Mouse (Mus musculus) heart, embryonic 15.5 days (tissue): ENCODE results near the gene Thoc7. TPM values are rescaled to one million over a fixed set of nuclear protein-coding genes. Genes with fewer than 3 reads are reported as not detected.

ENCODE experiments used
- ATAC-seq: fragments of 200-750 bp; cut with Nextera tagmentation; replicated peaks from 2 replicates; pipeline ENCODE4 v1.8.0; 2017; ENCODE audit warnings: low read depth, moderate TSS enrichment; ENCODE audit not compliant: insufficient number of reproducible peaks, insufficient read depth, low FRiP score
- H3K27ac ChIP-seq: fragments of 300-500 bp; sonication (generic); 2 replicates; pipeline ENCODE4 v1.5.1; 2015; ENCODE audit warnings: mild to moderate bottlenecking, inconsistent platforms
- H3K27me3 ChIP-seq: fragments of 300-500 bp; sonication (generic); 2 replicates; pipeline ENCODE4 v1.6.1; 2015; ENCODE audit warnings: inconsistent platforms
- H3K36me3 ChIP-seq: fragments of 300-500 bp; sonication (generic); 2 replicates; pipeline ENCODE4 v1.6.1; 2015; ENCODE audit warnings: mild to moderate bottlenecking, inconsistent platforms
- H3K4me1 ChIP-seq: fragments of 300-500 bp; sonication (generic); replicated peaks from 2 replicates; pipeline ENCODE4 v1.6.1; 2015; ENCODE audit warnings: inconsistent platforms
- H3K4me2 ChIP-seq: fragments of 300-500 bp; sonication (generic); 2 replicates; pipeline ENCODE4 v1.6.1; 2015; ENCODE audit warnings: inconsistent platforms, mild to moderate bottlenecking, moderate library complexity
- H3K4me3 ChIP-seq: fragments of 300-500 bp; sonication (generic); 2 replicates; pipeline ENCODE4 v1.5.1; 2015; ENCODE audit warnings: mild to moderate bottlenecking, inconsistent platforms
- H3K9ac ChIP-seq: fragments of 300-500 bp; sonication (generic); 2 replicates; pipeline ENCODE4 v1.6.1; 2015; ENCODE audit warnings: mild to moderate bottlenecking, inconsistent platforms
- H3K9me3 ChIP-seq: fragments of 300-500 bp; sonication (generic); replicated peaks from 2 replicates; pipeline ENCODE4 v1.6.1; 2016; ENCODE audit warnings: inconsistent platforms
- WGBS: fragments of 180-500 bp; shearing (Covaris S2); methylation state at CpG from one replicate; pipeline ENCODE4 v1.1.7; 2015; ENCODE audit warnings: mixed read lengths; 5-methylcytosine and 5-hydroxymethylcytosine counted together
- polyA plus RNA-seq: library from polyadenylated mRNA; unstranded; fragments of >200 nt; fragmentation: Nextera tagmentation; extraction: Ambion mirVana; gene quantifications from 2 replicates; pipeline ENCODE4 v1.2.1, GENCODE M21; 2015

The Thoc7 gene
- polyA plus RNA-seq, 1 experiment from 2014 or later: 177 TPM

- H3K4me3 ChIP-seq: peak overlapping the region; percentile 55
- H3K27ac ChIP-seq: no peak overlapping the region
- ATAC-seq: peak; percentile 31; the same call in 1 of the 2 replicates
- H3K27me3 ChIP-seq: no peaks in the 10 kb centered on the region
- H3K4me1 ChIP-seq: peaks cover 10% of the 10 kb centered on the region
- 20% methylated on average over 31 of the region's 31 CpGs for WGBS
- peak overlapping the region; percentile 93 for H3K4me2 ChIP-seq
- H3K9ac ChIP-seq: peak overlapping the region; percentile 58
- no peaks in the 10 kb centered on the region for H3K9me3 ChIP-seq
- no peaks in the 10 kb centered on the region for H3K36me3 ChIP-seq
Observed at GRCm38 (mm10) chr14:13933290-13934051, 28.2 kb downstream of the Thoc7 start.

- H3K4me3 ChIP-seq: no peak overlapping the region
- no peak overlapping the region for H3K27ac ChIP-seq
- no peak overlapping the region for H3K9ac ChIP-seq
- no peaks in the 10 kb centered on the region for H3K27me3 ChIP-seq
- H3K9me3 ChIP-seq: no peaks in the 10 kb centered on the region
- no peak for ATAC-seq
- H3K36me3 ChIP-seq: no peaks in the 10 kb centered on the region
- WGBS: 40% methylated on average over 3 of the region's 3 CpGs
- no peaks in the 10 kb centered on the region for H3K4me1 ChIP-seq
- H3K4me2 ChIP-seq: no peak overlapping the region
Observed at GRCm38 (mm10) chr14:13917630-13918029, 44.0 kb downstream of the Thoc7 start.

GRCm38 (mm10) chr14:13917208-13917607 is 44.4 kb downstream of the Thoc7 start:
- 83% methylated on average over 10 of the region's 10 CpGs for WGBS
- no peak for ATAC-seq
- no peaks in the 10 kb centered on the region for H3K4me1 ChIP-seq

GRCm38 (mm10) chr14:13915207-13915606 is 46.4 kb downstream of the Thoc7 start:
- Histone ChIP-seq H3K4me3 (no peak overlapping the region), H3K9ac (no peak overlapping the region), H3K4me2 (no peak overlapping the region), H3K9me3 (no peaks in the 10 kb centered on the region), H3K27me3 (no peaks in the 10 kb centered on the region), H3K4me1 (no peaks in the 10 kb centered on the region), H3K36me3 (no peaks in the 10 kb centered on the region), H3K27ac (no peak overlapping the region)
- 62% methylated on average over 4 of the region's 4 CpGs for WGBS
- ATAC-seq: no peak

More at GRCm38 (mm10) chr14:13917208-13917607, 44.4 kb downstream of the Thoc7 start:
- Histone ChIP-seq H3K27ac (no peak overlapping the region), H3K4me2 (no peak overlapping the region), H3K9ac (no peak overlapping the region), H3K27me3 (no peaks in the 10 kb centered on the region), H3K4me3 (no peak overlapping the region), H3K9me3 (no peaks in the 10 kb centered on the region), H3K36me3 (no peaks in the 10 kb centered on the region)

- Histone ChIP-seq H3K9me3 (no peaks in the 10 kb centered on the region), H3K9ac (no peak within 1 kb of the TSS), H3K27me3 (no peaks in the 10 kb centered on the region), H3K4me3 (no peak within 1 kb of the TSS), H3K27ac (no peak within 1 kb of the TSS), H3K4me2 (no peak within 1 kb of the TSS), H3K36me3 (no peaks in the 10 kb centered on the region), H3K4me1 (no peaks in the 10 kb centered on the region)
- WGBS: 39% methylated on average over 1 of the region's 1 CpGs
- no peak for ATAC-seq
Observed at GRCm38 (mm10) chr14:13914387-13915082, 47.1 kb downstream of the Thoc7 start, which contains the start of gene Gm281. Gene Gm281 (minus strand): TSS chr14:13914478.

- no peaks in the 10 kb centered on the region for H3K27me3 ChIP-seq
- no peak overlapping the region for H3K27ac ChIP-seq
- H3K9ac ChIP-seq: no peak overlapping the region
- H3K4me3 ChIP-seq: no peak overlapping the region
- no peaks in the 10 kb centered on the region for H3K9me3 ChIP-seq
- no peaks in the 10 kb centered on the region for H3K36me3 ChIP-seq
- WGBS: 80% methylated on average over 2 of the region's 2 CpGs
- ATAC-seq: no peak
- no peaks in the 10 kb centered on the region for H3K4me1 ChIP-seq
- no peak overlapping the region for H3K4me2 ChIP-seq
Observed at GRCm38 (mm10) chr14:13910148-13910547, 51.5 kb downstream of the Thoc7 start.

- Histone ChIP-seq H3K4me3 (no peak overlapping the region), H3K9me3 (no peaks in the 10 kb centered on the region), H3K27ac (no peak overlapping the region), H3K36me3 (no peaks in the 10 kb centered on the region), H3K9ac (no peak overlapping the region), H3K4me2 (no peak overlapping the region), H3K27me3 (no peaks in the 10 kb centered on the region), H3K4me1 (no peaks in the 10 kb centered on the region)
- WGBS: 74% methylated on average over 7 of the region's 7 CpGs
- ATAC-seq: no peak
Observed at GRCm38 (mm10) chr14:13907145-13907544, 54.5 kb downstream of the Thoc7 start.

- Histone ChIP-seq H3K4me2 (no peak overlapping the region), H3K27ac (no peak overlapping the region), H3K9me3 (no peaks in the 10 kb centered on the region), H3K4me3 (no peak overlapping the region), H3K27me3 (no peaks in the 10 kb centered on the region), H3K36me3 (no peaks in the 10 kb centered on the region), H3K9ac (no peak overlapping the region), H3K4me1 (no peaks in the 10 kb centered on the region)
- 87% methylated on average over 1 of the region's 1 CpGs for WGBS
- no peak for ATAC-seq
Observed at GRCm38 (mm10) chr14:13906461-13906860, 55.2 kb downstream of the Thoc7 start.

GRCm38 (mm10) chr14:13901611-13902067 is 60.0 kb downstream of the Thoc7 start:
- Histone ChIP-seq H3K27me3 (no peaks in the 10 kb centered on the region), H3K4me3 (peak overlapping the region; percentile 57), H3K27ac (no peak overlapping the region), H3K4me1 (no peaks in the 10 kb centered on the region), H3K9ac (peak overlapping the region; percentile 47), H3K36me3 (no peaks in the 10 kb centered on the region), H3K9me3 (no peaks in the 10 kb centered on the region), H3K4me2 (peak overlapping the region; percentile 81)
- under 1% methylated on average over 22 of the region's 22 CpGs for WGBS
- ATAC-seq: no peak
